Mouse (Mus musculus): ENCODE measurements at regions not wholly inside any gene's neighbourhood (a gene's known extent, or its start where the extent isn't known, plus 50 kb on each side); places are given as distances from the start of the nearest gene placed in this dataset.

GRCm38 (mm10) chr15:37166744-37167143 is 159.2 kb upstream of the Zfp706 start:
- intact Hi-C loops (cut with DNase I): no loop called here
- DNase-seq: no peak

- DNase-seq: no peak
- intact Hi-C loops (cut with DNase I): no loop called here
Measured at GRCm38 (mm10) chr15:37165887-37166507, 158.4 kb upstream of the Zfp706 start.

GRCm38 (mm10) chr15:37165216-37165615 is 157.6 kb upstream of the Zfp706 start:
- DNase-seq: no peak
- intact Hi-C loops (cut with DNase I): no loop called here

GRCm38 (mm10) chr15:37164191-37165135 is 156.9 kb upstream of the Zfp706 start:
- intact Hi-C loops (cut with DNase I): no loop called here
- DNase-seq: peak in 1 of 2 experiments; percentile 10

- DNase-seq: no peak
- intact Hi-C loops (cut with DNase I): no loop called here
Measured at GRCm38 (mm10) chr15:37159956-37160355, 152.4 kb upstream of the Zfp706 start.

- no peak for DNase-seq
- intact Hi-C loops (cut with DNase I): no loop called here
Measured at GRCm38 (mm10) chr15:37159349-37159748, 151.8 kb upstream of the Zfp706 start.

GRCm38 (mm10) chr15:37157386-37157785 is 149.8 kb upstream of the Zfp706 start:
- intact Hi-C loops (cut with DNase I): no loop called here
- DNase-seq: no peak

GRCm38 (mm10) chr15:37154934-37155333 is 147.4 kb upstream of the Zfp706 start:
- no peak for DNase-seq
- intact Hi-C loops (cut with DNase I): no loop called here

- DNase-seq: no peak
- intact Hi-C loops (cut with DNase I): no loop called here
Measured at GRCm38 (mm10) chr15:37153177-37153576, 145.6 kb upstream of the Zfp706 start.

- intact Hi-C loops (cut with DNase I): no loop called here
- peak; percentile 60 to 74 for DNase-seq
Measured at GRCm38 (mm10) chr15:37135590-37136164, 128.1 kb upstream of the Zfp706 start.

GRCm38 (mm10) chr15:37134913-37135589 is 127.5 kb upstream of the Zfp706 start:
- intact Hi-C loops (cut with DNase I): loop anchor here (1.0 kb wide), 1 partner anchor 193 kb away; no protein-coding TSS in a partner anchor
- DNase-seq: peak in 1 of 2 experiments; percentile 33

GRCm38 (mm10) chr15:37134386-37134785 is 126.8 kb upstream of the Zfp706 start:
- intact Hi-C loops (cut with DNase I): loop anchor here (1.0 kb wide), 1 partner anchor 194 kb away; no protein-coding TSS in a partner anchor
- DNase-seq: no peak

GRCm38 (mm10) chr15:37133916-37134315 is 126.3 kb upstream of the Zfp706 start:
- DNase-seq: no peak
- intact Hi-C loops (cut with DNase I): loop anchor here (1.0 kb wide), 1 partner anchor 194 kb away; no protein-coding TSS in a partner anchor

- intact Hi-C loops (cut with DNase I): no loop called here
- no peak for DNase-seq
Measured at GRCm38 (mm10) chr15:37127681-37128080, 120.1 kb upstream of the Zfp706 start.

GRCm38 (mm10) chr15:37127170-37127569 is 119.6 kb upstream of the Zfp706 start:
- DNase-seq: no peak

GRCm38 (mm10) chr15:37125823-37126222 is 118.2 kb upstream of the Zfp706 start:
- DNase-seq: no peak
- intact Hi-C loops (cut with DNase I): no loop called here

More at GRCm38 (mm10) chr15:37127170-37127569, 119.6 kb upstream of the Zfp706 start:
- intact Hi-C loops (cut with DNase I): no loop called here

GRCm38 (mm10) chr15:37124951-37125350 is 117.4 kb upstream of the Zfp706 start:
- DNase-seq: no peak
- intact Hi-C loops (cut with DNase I): no loop called here

- intact Hi-C loops (cut with DNase I): no loop called here
- DNase-seq: no peak
Measured at GRCm38 (mm10) chr15:37124299-37124698, 116.7 kb upstream of the Zfp706 start.

- intact Hi-C loops (cut with DNase I): no loop called here
- DNase-seq: peak; percentile 79 to 84
Measured at GRCm38 (mm10) chr15:37120381-37120780, 112.8 kb upstream of the Zfp706 start.

GRCm38 (mm10) chr15:37114119-37114518 is 106.5 kb upstream of the Zfp706 start:
- DNase-seq: peak; percentile 60 to 76
- intact Hi-C loops (cut with DNase I): loop anchor here (2.0 kb wide), 2 partner anchors 215 to 793 kb away; no protein-coding TSS in a partner anchor

- no peak for DNase-seq
- intact Hi-C loops (cut with DNase I): no loop called here
Measured at GRCm38 (mm10) chr15:37110462-37110861, 102.9 kb upstream of the Zfp706 start.

All from heart, postnatal 36 days (tissue).